Mouse (Mus musculus): ENCODE measurements around the gene Tmem207. TPM values are rescaled to one million over a fixed set of nuclear protein-coding genes. Genes with fewer than 3 reads are reported as not detected.
"Not testable (repeated sequence)": the region's sequence is repeated elsewhere in the genome, so short reads cannot be mapped to it uniquely, and the experiment has no call there.

Tmem207 gene
- not detected for total RNA-seq (2021)

DNA sequence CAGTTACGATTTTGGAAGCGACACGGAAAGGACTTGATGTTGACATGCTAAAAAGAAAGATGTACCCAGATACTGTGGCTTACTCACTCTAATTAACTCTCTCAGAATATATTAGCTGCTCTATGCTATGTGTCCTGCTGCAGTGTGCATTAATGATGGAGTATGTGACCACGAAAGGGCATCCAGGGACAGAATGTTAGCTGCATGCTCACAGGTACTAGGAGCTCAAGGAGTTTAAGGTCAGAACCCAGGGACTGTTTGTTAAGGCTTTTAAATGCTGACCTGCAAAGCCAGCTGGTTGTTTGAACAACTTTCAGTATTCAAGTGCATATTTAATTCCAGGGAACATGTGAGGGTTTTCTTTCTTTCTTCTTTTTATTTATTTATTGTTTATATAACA lies at the start of gene Tmem207:
TSS of gene Tmem207 (minus strand) at position 101 of the 400 bp plus-strand sequence.
- intact Hi-C loops (cut with DNase I), result no loop called here
- DNase-seq (ENCODE audit: low spot score), result no peak

DNA sequence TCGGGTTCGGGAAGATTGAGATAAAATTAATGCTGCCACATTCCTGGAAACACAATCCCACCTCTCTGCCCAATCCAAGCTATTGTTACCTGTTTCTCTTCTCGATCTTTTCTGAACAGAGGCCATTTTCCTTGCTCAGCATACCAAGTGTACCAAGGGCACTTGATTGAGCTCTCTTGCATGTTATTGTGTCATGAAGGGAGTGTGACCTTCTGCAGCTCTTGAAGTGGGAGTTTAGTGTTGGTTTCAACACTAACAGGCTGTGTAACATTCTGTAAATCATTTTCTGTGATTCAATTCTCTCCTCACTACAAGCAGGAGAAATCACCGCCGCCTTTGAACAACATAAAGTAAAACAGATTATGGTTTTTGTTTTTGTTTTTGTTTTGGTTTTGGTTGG lies 47.6 kb upstream of the Tmem207 start:
- no peak for DNase-seq (ENCODE audit: low spot score)
- intact Hi-C loops (cut with DNase I), result no loop called here

DNA sequence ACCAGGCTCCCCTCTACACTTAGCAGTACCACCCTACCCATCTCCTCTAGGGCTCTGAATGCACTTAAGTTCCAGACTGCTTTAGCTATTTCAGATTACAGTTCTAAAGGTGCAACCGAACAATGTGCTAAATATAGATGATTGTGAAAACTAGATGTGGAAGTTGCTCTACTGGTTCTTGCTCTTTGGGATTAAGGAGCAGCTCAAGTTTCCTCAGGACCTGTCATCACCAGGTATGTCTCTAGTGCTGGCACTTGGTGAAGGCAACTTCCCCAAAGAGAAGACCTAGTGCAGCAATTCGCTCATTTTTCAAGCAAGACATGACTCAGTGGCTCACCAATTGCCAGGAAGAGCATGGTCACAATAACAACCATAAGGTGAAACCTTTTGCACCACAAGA lies 45.3 kb upstream of the Tmem207 start:
- intact Hi-C loops (cut with DNase I), result no loop called here
- no peak for DNase-seq (ENCODE audit: low spot score)

DNA sequence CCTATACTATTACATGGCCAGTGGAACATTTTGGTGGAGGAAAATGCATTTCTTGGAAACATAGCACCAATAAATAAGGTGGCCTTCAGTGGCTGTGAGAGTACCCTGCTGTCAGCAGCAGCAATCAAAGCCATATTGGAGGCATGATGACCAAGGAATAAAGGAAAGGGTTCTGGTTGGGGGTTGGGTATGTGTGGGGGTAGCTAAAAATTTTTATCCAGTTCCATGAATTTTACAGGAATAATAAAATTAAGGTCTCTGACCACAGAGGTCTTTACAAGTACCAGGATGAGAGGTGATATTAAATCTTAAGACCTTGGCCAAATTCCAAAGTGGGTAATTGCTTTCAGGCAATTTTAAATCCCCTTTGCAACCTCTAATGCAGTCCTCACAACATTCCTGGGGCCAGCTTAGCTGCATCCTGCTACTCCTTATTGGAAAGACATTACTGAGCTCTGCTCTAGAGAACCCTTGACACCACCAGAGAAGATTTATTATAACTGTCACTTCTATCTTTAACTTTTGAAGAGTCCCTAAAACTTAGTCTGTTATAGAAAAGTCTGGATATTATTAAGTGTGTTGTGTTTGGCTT lies 42.9 kb upstream of the Tmem207 start:
- DNase-seq (ENCODE audit: low spot score), result no peak
- intact Hi-C loops (cut with DNase I), result no loop called here

GRCm38 (mm10) chr16:26562771-26563170 lies 36.2 kb upstream of the Tmem207 start:
- no peak for DNase-seq (ENCODE audit: low spot score)
- intact Hi-C loops (cut with DNase I), result no loop called here

- intact Hi-C loops (cut with DNase I), result no loop called here
- no peak for DNase-seq (ENCODE audit: low spot score)
Observed at GRCm38 (mm10) chr16:26561743-26562142, 35.2 kb upstream of the Tmem207 start.

DNA sequence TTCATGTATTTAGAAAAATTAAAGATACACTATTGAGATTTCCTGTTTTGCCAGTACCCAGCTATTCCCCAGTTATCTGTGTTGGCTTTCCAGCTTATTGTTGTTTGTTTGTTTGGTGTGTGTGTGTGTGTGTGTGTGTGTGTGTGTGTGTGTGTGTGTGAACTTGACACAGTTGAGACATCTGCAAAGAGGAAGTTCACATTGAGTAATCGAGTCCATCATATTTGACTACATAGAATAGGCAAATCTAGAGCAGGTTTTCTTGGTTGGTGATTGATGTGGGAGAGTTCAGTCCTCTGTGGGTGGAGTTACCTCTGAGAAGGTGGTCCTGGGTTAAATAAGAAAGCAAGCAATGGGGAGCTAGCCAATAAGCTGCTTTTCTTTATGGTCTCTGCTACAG lies 32.2 kb upstream of the Tmem207 start:
- DNase-seq (ENCODE audit: low spot score), result no peak
- intact Hi-C loops (cut with DNase I), result no loop called here

DNA sequence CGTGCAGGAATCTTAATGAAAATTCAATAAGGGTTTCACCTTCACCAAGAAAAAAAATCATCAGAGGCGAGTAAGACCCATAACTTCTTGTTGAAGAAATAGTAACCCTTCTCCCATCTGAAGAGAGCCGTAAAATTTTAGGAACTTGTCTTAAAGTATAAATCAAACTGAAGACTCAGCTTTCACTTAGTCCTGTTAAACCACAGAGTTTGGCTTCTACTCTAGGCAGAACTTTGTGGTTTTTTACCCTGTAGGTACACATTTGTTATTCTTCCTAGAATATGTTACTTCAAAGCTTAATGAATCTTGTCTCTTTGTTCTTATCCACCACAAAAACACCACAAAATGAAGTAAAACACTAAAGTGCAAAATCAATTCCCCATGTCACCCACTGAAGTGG lies 25.7 kb upstream of the Tmem207 start:
- intact Hi-C loops (cut with DNase I), result no loop called here
- no peak for DNase-seq (ENCODE audit: low spot score)

DNA sequence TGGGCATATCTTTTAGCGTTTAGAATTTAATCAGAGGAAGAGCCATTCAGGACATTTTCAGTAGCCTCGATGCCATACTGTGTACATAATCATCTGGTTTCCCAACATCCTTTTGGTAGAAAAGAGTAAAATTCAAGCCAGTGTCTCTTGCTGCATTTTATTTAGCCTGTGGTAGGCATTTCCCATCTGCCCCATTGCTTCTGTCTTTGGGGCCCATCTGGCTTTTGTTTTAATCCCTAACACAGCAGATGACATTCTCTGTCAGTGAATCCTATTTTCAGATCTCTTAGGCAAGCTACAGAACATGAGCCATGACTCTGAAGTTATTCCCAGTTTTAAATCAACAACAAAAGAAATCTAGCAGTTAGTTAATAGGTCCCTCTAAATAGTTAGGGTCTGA lies 22.7 kb upstream of the Tmem207 start:
- DNase-seq (ENCODE audit: low spot score), result no peak
- intact Hi-C loops (cut with DNase I), result no loop called here

DNA sequence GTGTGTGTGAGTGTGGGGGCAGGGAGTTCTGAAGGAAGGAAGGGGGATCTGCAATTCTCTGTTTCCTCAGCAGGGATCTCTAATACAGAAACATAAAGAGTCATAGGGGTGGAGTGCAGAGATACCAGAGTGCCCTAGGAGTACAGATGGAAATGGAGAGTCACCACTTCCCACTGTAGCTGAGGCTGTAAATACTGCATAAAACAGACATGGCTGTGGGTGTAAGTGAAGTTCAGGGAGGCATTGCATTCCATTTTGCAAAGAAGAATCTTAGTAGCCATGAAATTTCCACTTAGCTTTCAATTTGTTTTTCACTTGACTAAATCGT lies 20.3 kb upstream of the Tmem207 start:
- no peak for DNase-seq (ENCODE audit: low spot score)
- intact Hi-C loops (cut with DNase I), result no loop called here

- intact Hi-C loops (cut with DNase I), result no loop called here
- no peak for DNase-seq (ENCODE audit: low spot score)
Observed at GRCm38 (mm10) chr16:26546170-26546878, 19.8 kb upstream of the Tmem207 start.

DNA sequence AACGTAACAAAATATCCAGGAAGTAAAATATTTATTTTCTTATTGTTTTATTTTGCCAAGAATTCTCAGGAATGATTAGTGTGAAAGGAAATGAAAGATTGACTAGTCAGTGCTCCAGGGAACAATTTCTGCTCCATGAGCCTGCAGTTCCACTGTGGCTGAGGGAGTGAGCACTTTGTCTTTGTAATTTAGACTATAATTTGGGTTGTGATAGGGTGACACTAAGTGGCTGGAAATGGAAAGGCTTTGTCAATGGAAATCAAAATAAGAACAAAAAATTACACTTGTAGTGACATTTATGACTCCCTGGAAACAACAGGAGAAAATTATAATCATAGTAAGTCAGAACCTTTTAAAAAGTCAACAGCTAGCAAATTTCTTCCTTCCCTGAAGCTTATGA lies 5.7 kb upstream of the Tmem207 start:
- no peak for DNase-seq (ENCODE audit: low spot score)
- intact Hi-C loops (cut with DNase I), result no loop called here

- intact Hi-C loops (cut with DNase I), result no loop called here
- no peak for DNase-seq (ENCODE audit: low spot score)
Observed at GRCm38 (mm10) chr16:26530451-26530850, 3.9 kb upstream of the Tmem207 start.

DNA sequence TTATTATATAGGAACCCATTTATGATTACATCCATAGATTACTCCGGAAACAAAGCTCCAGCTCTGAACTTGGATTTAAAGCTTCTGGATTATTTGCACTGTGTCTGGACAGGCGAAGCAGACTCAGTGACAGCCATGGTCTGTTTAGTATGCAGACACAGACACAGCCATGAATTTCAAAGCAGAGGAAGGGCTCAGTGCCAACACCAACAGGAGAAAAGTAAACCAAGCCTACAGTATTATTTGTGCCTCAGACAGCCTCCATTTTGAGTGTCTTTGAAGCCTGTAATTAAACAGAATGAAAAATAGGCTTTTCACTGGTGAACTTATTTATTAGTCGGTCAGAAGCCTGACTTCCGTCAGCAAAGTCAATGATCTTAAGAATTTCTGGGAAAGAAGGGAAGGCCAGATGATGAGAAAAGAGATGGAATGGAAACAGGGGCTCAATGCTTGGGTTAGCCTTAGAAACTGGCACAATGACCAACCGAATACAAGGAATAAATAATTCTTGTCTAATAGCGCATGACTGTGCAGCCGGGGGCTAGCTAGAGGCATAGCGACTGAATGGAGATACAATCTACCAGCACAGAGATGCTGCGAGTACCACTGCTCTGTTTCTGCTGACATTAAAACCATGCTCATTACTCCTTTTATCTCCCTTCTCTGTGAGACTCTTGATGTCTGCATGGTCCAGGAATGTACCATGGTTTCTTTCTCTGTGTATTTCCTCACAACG lies 1.5 kb upstream of the Tmem207 start:
- intact Hi-C loops (cut with DNase I), result no loop called here
- no peak for DNase-seq (ENCODE audit: low spot score)

DNA sequence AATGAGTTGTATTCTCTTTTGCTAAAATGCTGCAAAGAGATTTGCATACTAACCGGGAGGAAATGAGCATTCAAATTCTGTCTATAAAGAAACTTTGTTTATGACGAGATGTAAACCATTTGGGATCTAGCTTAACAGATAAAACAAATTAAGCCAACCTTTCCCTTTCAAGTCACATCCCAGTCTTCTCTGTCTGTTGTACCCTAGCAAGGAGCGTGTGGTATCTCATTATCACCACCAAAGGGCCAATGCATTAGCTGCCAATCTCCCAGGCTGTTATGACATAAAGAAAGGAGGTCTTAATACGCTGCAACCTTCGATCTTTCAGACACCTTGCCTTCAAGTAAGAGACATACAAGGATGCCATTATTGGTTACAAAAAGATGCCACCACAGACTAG lies 737 bp downstream of the Tmem207 start:
- no peak for DNase-seq (ENCODE audit: low spot score)
- intact Hi-C loops (cut with DNase I), result no loop called here

DNA sequence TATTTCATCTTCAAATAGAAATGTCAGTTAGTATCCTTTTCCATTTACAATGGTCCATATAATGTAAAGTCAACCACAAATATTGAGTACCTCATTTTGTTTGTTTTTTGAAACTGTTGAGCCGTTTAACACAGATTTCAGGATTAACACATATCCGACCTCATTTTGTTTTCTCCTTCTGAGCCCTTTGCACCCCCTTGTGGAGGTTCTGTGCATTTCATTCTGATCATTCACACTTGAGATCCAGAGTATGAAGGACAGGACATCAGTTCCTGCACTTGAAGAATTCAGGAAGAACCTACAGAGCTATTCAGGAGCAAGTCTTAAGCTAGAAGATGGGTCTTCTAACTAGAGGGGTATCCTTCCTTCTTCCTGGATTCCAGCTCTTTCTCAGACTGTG lies 7.0 kb downstream of the Tmem207 start:
- DNase-seq (ENCODE audit: low spot score), result no peak
- intact Hi-C loops (cut with DNase I), result no loop called here

DNA sequence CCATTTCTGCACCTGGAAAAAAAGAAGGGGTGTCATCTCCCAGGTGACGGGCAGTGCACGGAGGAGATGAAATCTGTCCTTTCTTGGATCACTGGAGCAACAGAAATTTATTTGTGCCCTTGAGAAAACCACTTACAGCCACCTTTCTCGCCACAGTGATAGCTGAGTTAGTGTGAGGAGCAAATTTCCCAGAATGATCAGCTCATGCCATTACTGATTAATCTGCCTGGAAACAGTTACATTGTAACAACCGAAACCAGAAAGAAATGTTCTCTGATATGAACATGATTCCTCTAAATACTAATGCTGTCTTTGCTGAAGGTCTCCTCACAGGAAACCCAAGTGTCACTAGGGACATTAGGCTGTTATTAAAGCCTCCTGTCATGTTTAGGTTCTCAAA lies 21.6 kb downstream of the Tmem207 start:
- intact Hi-C loops (cut with DNase I), result no loop called here
- DNase-seq (ENCODE audit: low spot score), result no peak

DNA sequence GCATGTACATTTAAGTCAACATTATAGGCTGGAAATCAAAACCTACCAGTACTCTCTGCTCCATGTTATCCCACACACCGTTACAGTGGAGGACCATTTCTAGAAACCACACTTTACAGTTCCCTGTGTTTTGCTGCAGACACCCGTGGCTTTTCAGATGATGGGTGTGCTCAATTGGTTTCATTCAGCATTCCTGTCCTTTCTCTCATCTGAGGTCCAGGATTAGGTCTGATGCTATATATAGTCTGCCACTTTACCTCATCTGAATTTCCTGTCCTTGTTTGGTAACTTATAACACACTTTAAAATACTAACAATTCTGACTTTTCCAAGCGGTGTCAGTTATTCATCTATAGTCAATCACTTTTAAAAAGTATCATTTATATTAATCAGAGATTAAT lies 25.8 kb downstream of the Tmem207 start:
- intact Hi-C loops (cut with DNase I), result no loop called here
- DNase-seq (ENCODE audit: low spot score), result no peak

GRCm38 (mm10) chr16:26499705-26500104 lies 26.9 kb downstream of the Tmem207 start:
- DNase-seq (ENCODE audit: low spot score); intact Hi-C loops (cut with DNase I): not testable (repeated sequence)

DNA sequence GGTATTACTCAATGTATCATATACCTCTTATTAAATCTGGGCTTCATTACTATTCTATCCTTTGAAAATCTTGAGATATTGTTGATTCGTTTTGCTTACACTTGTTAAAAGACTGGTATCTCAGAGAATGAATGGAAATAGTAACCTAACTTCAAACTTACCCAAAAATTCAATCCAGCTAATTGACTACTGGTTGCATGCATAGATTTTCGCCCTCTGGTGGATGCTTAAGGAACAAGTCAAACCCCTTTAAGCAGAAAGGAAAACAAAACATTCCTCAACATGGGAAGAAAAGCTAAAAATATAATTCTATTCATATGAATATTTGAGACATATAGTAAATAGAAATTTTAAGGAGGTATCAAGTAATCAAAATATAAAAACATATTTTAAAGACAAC lies 30.8 kb downstream of the Tmem207 start:
- intact Hi-C loops (cut with DNase I), result loop anchor here (2.0 kb wide), 1 partner anchor 261 kb away; no protein-coding TSS in a partner anchor
- no peak for DNase-seq (ENCODE audit: low spot score)

DNA sequence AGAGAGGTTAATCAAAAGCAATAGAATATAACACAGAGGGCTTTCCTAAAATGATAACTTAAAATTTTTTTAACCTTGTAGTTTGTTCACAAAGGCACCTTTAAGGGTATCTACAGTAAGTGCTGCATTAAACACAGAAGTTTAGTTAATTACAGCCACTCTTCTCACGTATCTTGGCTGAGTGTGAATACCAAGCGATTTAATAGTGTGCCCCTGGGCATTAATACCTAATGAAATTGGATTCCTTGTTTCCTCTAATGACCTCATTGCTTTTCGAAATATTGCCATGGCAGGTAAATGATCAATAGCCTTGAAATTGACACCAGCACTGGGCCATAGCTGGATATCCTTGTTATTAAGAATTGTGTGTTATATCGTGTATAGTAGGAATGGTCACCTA lies 55.3 kb downstream of the Tmem207 start:
- DNase-seq (ENCODE audit: low spot score), result no peak
- intact Hi-C loops (cut with DNase I), result no loop called here
